Mouse (Mus musculus): ENCODE measurements around the gene Stk10.

The Stk10 gene

DNA sequence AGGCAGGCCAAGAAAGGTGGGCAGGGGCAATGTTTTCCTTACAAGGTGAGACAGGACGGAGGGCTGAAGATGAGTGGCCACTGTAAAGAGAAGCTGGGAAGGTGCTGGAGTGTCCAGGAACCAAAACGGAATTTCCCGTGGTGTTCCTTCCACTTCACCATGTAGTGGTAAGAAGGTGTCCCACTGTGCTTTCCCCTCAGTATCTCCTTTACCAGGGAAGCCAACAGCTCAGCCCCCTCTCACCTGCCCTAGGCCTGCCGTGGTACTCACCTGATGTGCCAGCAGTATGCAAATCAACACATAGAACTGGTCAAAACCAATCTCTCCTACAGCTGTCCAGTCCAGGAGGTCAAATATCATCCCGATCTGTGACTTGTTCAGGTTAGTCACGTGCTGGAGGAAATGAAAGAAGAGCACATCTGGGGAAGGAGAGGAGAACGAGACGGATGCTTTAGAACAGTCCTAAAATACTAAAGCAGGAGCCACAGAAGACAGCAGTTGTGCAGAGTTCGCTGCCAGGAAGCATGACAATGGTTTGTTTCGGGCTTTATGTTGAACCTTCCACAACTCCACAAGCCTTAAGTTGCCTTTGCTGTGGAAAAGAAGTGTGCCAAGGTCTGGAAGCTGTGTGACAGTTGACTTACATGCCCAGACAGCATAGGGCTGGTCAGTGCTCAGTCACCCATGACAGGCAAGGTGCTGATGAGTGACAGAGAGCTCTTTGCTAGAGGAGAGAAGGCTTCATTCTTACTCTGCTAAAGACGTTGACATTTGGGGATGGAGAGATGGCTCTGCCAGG is 8.8 kb upstream of the Stk10 start:
- peak; percentile 58 for DNase-seq (ENCODE audit: low read depth, low spot score)

- DNase-seq (ENCODE audit: low read depth, low spot score), result no peak
Measured at GRCm38 (mm10) chr11:32527006-32527405, 6.1 kb upstream of the Stk10 start.

GRCm38 (mm10) chr11:32530151-32530550 is 3.0 kb upstream of the Stk10 start:
- peak; percentile 39 for DNase-seq (ENCODE audit: low read depth, low spot score)

GRCm38 (mm10) chr11:32531871-32532764 is 987 bp upstream of the Stk10 start, which contains the start of gene Efcab9:
TSS of gene Efcab9 (minus strand) at chr11:32532081.
- no peak for DNase-seq (ENCODE audit: low read depth, low spot score)

- DNase-seq (ENCODE audit: low read depth, low spot score), result peak; percentile 78
Measured at GRCm38 (mm10) chr11:32533482-32534261, 567 bp downstream of the Stk10 start.

- no peak for DNase-seq (ENCODE audit: low read depth, low spot score)
Measured at GRCm38 (mm10) chr11:32534453-32535075, 1.5 kb downstream of the Stk10 start.

DNA sequence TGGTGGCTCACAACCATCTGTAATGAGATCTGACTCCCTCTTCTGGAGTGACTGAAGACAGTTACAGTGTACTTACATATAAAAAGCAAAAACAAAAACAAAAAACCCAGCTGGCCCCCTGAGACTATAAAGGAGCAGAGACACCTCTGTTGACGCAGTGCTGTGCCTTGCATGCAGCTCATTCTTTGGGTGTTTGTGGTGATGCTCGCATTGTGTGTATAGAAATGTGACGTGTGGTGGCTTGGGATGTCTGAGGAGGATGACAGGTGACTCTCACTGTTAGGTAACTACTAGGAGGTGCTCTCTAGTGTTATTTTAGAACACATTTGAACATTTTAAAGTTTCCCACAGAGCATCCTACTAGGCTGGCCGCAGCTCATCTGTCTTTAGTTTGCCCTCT is 2.5 kb downstream of the Stk10 start:
- DNase-seq (ENCODE audit: low read depth, low spot score), result no peak

DNA sequence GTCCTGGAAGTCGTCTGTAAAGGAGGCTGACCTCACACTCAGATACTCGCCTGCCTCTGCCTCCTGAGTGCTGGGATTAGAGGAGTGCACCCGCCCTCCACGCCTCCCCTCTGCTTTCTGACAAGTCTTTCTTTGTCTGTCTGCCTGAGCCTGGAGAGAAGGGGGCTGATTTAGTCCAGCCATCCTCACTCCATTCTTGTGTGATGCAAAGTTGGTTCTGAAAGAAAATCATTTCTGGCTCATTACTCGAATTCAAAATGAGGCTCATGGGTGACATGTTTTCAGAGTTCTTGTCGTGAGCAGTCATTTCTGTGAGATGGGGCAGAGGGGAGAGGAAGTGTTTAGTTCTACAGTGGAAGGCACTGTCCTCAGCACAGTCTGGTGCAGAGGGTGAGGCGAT is 3.8 kb downstream of the Stk10 start:
- no peak for DNase-seq (ENCODE audit: low read depth, low spot score)

DNA sequence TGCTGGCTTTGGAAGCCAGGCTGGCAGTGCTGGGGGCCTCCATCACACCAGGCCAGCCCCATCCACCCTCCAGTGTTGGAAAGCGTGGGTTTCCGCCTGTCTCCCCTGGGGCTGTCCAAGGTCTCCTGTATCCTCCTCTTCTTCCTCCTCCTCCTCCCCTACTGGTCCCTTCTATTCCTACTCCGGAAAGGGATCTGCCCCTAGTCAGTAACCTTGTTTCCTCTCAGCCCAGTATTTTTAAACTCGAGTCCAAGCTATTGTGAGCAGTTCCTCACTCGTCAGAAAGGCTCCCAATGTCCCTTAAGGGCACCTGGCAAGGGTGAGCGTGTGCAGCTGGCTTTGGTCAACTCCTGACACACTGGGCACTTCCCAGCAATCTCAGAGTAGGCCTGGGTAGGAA is 5.3 kb downstream of the Stk10 start:
- no peak for DNase-seq (ENCODE audit: low read depth, low spot score)

- DNase-seq (ENCODE audit: low read depth, low spot score), result no peak
Measured at GRCm38 (mm10) chr11:32538846-32539245, 5.7 kb downstream of the Stk10 start.

- no peak for DNase-seq (ENCODE audit: low read depth, low spot score)
Measured at GRCm38 (mm10) chr11:32539717-32540116, 6.6 kb downstream of the Stk10 start.

DNA sequence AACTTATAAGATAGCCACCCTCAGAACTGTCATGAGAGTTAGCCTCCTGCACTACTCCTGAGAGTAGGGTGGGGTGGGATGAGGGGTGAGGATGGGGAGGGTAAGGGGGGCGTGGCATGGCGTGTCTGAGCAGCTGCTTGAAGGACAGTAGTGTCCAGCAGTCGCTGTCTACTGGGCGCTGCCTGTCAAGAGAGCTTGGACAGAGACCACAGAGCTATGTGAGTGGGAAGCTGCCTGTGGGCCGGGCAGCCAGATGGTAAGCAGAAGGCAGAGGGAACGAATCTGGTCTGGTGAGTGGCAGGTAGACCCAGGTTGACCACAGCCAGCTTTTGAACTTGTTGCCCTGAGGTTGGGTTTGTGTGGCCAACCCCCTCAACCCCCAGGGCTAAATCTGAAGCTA is 7.4 kb downstream of the Stk10 start:
- no peak for DNase-seq (ENCODE audit: low read depth, low spot score)

- DNase-seq (ENCODE audit: low read depth, low spot score), result no peak
Measured at GRCm38 (mm10) chr11:32542181-32542580, 9.1 kb downstream of the Stk10 start.

- DNase-seq (ENCODE audit: low read depth, low spot score), result peak; percentile 74
Measured at GRCm38 (mm10) chr11:32542687-32543411, 9.7 kb downstream of the Stk10 start.

GRCm38 (mm10) chr11:32544041-32544440 is 10.9 kb downstream of the Stk10 start:
- DNase-seq (ENCODE audit: low read depth, low spot score), result no peak

GRCm38 (mm10) chr11:32544497-32544896 is 11.4 kb downstream of the Stk10 start:
- DNase-seq (ENCODE audit: low read depth, low spot score), result no peak

- no peak for DNase-seq (ENCODE audit: low read depth, low spot score)
Measured at GRCm38 (mm10) chr11:32545605-32546004, 12.5 kb downstream of the Stk10 start.

- no peak for DNase-seq (ENCODE audit: low read depth, low spot score)
Measured at GRCm38 (mm10) chr11:32546483-32546882, 13.4 kb downstream of the Stk10 start.

GRCm38 (mm10) chr11:32547391-32547947 is 14.4 kb downstream of the Stk10 start:
- DNase-seq (ENCODE audit: low read depth, low spot score), result no peak

DNA sequence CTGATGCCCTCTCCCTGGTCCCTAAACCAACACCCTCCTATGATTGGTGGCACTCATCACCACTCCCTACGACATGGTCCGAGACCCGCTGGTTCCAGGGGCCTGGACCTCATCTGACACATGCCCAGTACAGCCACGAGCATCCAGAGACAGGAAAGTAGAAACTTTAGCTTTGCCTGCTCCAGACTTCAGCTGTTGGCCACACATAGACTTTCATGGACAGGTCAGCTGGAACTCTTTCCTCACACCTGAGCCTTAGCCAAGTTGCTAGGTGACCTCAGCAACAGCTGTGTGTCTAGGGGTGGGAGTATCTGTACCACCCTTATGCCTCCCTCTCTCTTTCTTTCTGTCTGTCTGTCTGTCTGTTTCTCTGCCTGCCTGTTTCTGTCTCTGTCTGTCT is 15.1 kb downstream of the Stk10 start:
- no peak for DNase-seq (ENCODE audit: low read depth, low spot score)

All from A20 (cell line).